Mouse (Mus musculus) lung, postnatal 0 days (tissue): ENCODE data around the gene Celf2.

Experiments
- CTCF ChIP-seq: IDR thresholded peaks from 2 replicates; pipeline ENCODE4 v1.5.1; 2016; ENCODE audit warnings: antibody characterized with exemption, mild to moderate bottlenecking
- EP300 ChIP-seq: IDR thresholded peaks from 2 replicates; pipeline ENCODE4 v1.6.1; 2016; ENCODE audit warnings: antibody characterized with exemption, mild to moderate bottlenecking, control low read depth

- TF ChIP-seq CTCF (no peak), EP300 (no peak)
Measured at GRCm38 (mm10) chr2:6639370-6639769, 870.0 kb downstream of the Celf2 start.
